Mouse (Mus musculus): ENCODE results near the gene Apoa1. TPM values are rescaled to one million over a fixed set of nuclear protein-coding genes. Genes with fewer than 3 reads are reported as not detected.

Gene Apoa1
- polyA plus RNA-seq, 1 experiment = 0.51 TPM

- DNase-seq (ENCODE audit: low spot score) = no peak
Observed at GRCm38 (mm10) chr9:46257546-46257945, 29.2 kb downstream of the Apoa1 start.

GRCm38 (mm10) chr9:46259111-46259510 lies 30.7 kb downstream of the Apoa1 start:
- no peak for DNase-seq (ENCODE audit: low spot score)

- no peak for DNase-seq (ENCODE audit: low spot score)
Observed at GRCm38 (mm10) chr9:46261131-46261530, 32.8 kb downstream of the Apoa1 start.

DNA sequence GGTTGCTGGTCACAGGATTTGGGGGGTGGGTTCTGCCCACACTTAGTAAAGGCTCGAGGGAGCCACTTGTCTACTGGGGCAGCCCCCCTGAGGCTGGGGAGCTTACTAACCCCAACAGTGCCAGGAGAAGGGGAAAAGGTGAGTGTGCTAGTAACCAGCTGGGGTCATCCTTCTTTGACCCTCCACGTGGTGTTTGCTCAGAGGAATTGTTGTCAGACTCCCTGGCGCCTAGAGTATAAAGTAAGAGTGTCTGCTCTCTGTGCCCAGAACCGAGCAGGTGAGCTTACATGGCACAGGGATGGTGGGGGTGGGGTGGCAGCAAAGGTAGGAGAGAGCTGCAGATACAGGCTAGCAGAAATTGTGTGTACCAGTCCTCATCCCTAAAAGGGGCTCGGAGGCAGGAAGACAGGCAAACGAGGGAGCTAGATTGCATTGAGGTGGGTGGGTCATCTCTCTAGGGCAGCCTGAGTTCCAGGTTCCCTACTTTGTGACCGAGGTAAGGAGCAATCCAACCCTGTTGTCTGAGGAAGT lies 40.0 kb downstream of the Apoa1 start, which contains the start of gene Apoa5:
Gene Apoa5, plus strand, starts transcription at position 291 of the 531 bp plus-strand sequence.
- DNase-seq (ENCODE audit: low spot score) = no peak

- DNase-seq (ENCODE audit: low spot score) = no peak
Observed at GRCm38 (mm10) chr9:46269125-46269524, 40.7 kb downstream of the Apoa1 start.

DNA sequence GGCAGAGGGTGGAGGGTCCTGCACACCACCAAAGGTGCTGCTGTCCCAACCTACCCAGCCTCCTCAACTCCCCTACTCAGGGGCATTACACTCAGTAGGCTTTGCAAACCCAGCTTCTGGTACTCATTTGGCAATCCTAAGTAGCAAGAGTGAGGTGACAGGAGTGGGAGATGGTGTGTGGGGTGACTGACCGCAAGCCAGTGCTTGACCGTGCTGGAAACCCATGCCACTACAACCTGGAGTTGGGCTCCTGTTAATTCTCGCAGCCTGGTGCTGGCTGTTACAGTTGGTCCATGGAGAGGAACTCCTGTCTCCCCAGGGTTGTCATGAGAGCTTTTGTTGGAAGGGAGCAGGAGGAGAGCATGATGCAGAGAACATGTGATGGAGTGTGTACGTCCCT lies 42.4 kb downstream of the Apoa1 start:
- no peak for DNase-seq (ENCODE audit: low spot score)

- no peak for DNase-seq (ENCODE audit: low spot score)
Observed at GRCm38 (mm10) chr9:46272070-46272469, 43.7 kb downstream of the Apoa1 start.

DNA sequence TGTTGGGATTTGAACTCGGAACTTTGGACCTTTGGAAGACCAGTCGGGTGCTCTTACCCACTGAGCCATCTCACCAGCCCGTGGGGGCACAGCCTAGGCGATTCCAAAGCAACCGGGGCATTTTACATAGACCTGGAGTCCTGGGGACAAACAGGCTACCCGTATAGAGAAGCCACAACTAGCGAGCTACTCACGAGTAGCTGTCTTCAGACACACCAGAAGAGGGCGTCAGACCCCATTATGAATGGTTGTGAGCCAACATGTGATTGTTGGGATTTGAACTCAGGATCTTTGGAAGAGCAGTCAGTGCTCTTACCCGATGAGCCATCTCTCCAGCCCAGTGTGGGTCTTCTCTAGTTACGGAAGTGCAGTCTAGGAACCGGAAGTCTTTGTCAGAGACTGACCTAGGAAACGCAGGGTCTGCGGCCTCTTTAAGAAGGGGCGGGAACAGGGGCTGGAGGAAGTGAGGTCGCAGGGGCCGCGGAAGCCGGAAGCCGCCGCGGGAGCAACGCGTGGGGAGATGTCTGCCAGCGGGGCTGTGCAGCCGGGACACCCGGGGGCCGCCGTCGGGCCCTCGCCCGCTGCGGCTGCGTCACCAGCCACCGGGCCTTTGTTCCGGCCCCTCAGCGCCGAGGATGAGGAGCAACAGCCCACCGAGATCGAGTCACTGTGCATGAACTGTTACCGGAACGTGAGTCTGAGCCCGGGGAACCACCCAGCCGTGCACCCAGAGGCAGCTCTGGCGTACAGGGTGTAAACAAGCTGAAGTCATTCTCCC lies 44.5 kb downstream of the Apoa1 start, which contains the start of gene Zpr1:
Gene Zpr1, plus strand, starts transcription at position 388 of the 778 bp plus-strand sequence.
- peak; percentile 78 for DNase-seq (ENCODE audit: low spot score)

- no peak for DNase-seq (ENCODE audit: low spot score)
Observed at GRCm38 (mm10) chr9:46274494-46274893, 46.1 kb downstream of the Apoa1 start.

Other genes starting within 250 kb of the Apoa1 start
- 42.7 and 45.4 TPM in 2 replicates for gene Pafah1b2, start 215.9 kb upstream of the Apoa1 start, polyA plus RNA-seq (2012; rRNA removed)
- gene Sik3, start 215.8 kb upstream of the Apoa1 start, polyA plus RNA-seq (2012; rRNA removed) = 9.7 and 17.1 TPM in 2 replicates
- 0.34 and 0.68 TPM in 2 replicates for gene Apoc3, start 7.1 kb downstream of the Apoa1 start, polyA plus RNA-seq (2012; rRNA removed)
- 0.04 TPM in 1 of 2 replicates, not detected in the other for gene Apoa4, start 12.1 kb downstream of the Apoa1 start, polyA plus RNA-seq (2012; rRNA removed)
- not detected in 2 replicates for gene Apoa5, start 40.1 kb downstream of the Apoa1 start, polyA plus RNA-seq (2012; rRNA removed)
- gene Zpr1, start 44.5 kb downstream of the Apoa1 start, polyA plus RNA-seq (2012; rRNA removed) = 30.3 and 33.5 TPM in 2 replicates
- gene Bud13, start 54.4 kb downstream of the Apoa1 start, polyA plus RNA-seq (2012; rRNA removed) = 9.8 and 9.9 TPM in 2 replicates
- gene 4931429L15Rik, start 91.4 kb downstream of the Apoa1 start, polyA plus RNA-seq (2012; rRNA removed) = not detected in 2 replicates

Data from urinary bladder, adult 2 months (tissue).